Mouse (Mus musculus): ENCODE measurements around the gene Ajuba. TPM values are rescaled to one million over a fixed set of nuclear protein-coding genes. Genes with fewer than 3 reads are reported as not detected.

The Ajuba gene
- polyA plus RNA-seq, 1 experiment from 2014 or later: 18.9 TPM

DNA sequence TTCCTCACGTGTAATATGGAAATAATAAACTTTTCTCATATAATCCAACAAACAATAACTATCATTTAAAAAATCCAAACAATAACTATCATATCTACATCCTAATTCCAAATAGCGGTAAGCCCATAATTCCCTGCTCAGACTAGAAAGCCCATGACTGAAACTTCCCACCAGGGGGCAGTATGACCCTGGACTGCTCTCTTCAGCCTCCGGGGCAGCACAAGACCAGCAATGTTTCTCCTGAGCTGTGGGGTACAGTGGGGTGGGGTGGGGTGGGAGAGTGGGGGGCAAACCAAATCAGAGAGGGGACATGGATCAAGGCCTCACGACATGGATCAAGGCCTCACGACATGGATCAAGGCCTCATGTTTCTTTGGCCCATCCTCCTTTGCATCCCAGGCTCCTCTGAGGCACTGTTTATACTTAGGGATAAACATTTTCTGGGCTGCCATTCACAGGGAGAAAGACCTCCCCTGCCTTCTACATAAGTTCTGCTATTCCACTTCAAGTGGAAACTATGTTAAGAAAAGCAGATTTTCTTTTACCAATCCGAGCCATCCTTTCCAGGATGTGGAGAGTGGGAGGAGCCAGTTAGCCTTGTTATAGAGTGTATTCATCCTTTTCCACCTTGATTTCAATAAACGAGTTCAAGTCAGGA is 6.5 kb upstream of the Ajuba start:
- no peaks in the 10 kb centered on the region for H3K4me1 ChIP-seq (replicated peaks; ENCODE audit: control insufficient read depth, insufficient read depth)
- H3K36me3 ChIP-seq (ENCODE audit: control insufficient read depth, insufficient read depth, low read length): no peaks in the 10 kb centered on the region
- peak; percentile 78 for ATAC-seq (ENCODE audit: low FRiP score, low TSS enrichment)
- H3K27me3 ChIP-seq (ENCODE audit: control insufficient read depth, insufficient read depth, low read length): no peaks in the 10 kb centered on the region
- WGBS: 25% methylated on average over 7 of the region's 7 CpGs
- H3K4me2 ChIP-seq (replicated peaks; ENCODE audit: low read depth): no peak overlapping the region
- TF ChIP-seq EP300 (optimal IDR thresholded peaks at IDR 0.05) (no peak), CTCF (IDR thresholded peaks at IDR 0.05; ENCODE audit: low read depth) (peak; percentile 85)
- H3K4me3 ChIP-seq (ENCODE audit: low read depth, low read length): no peak overlapping the region
- H3K9me3 ChIP-seq (ENCODE audit: control insufficient read depth, low read length): no peaks in the 10 kb centered on the region
- no peak overlapping the region for H3K9ac ChIP-seq (ENCODE audit: low read length)
- no peak overlapping the region for H3K27ac ChIP-seq (replicated peaks)
- peak; percentile 70 for DNase-seq (ENCODE audit: low spot score)

DNA sequence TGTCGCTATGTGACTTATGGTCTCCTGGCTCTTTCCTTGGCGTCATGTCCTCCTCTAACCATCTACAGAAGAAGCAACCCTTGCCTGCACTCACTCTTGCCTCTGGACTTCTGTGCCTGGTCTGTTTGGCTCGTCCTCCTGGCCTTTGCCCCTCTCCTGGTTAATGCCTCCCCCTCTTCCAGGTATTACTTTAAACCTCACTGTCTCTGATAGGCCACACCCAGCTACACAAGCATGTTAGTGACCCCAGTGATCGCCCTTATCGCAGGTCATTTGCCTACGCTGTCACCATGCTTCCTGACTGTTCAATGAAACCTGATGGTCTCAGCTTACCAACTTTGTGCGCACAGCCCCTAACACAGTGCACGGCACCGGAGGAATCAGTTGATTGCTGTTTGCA is 5.2 kb upstream of the Ajuba start:
- H3K4me2 ChIP-seq (replicated peaks; ENCODE audit: low read depth): no peak overlapping the region
- no peaks in the 10 kb centered on the region for H3K36me3 ChIP-seq (ENCODE audit: control insufficient read depth, insufficient read depth, low read length)
- no peak for DNase-seq (ENCODE audit: low spot score)
- H3K4me3 ChIP-seq (ENCODE audit: low read depth, low read length): no peak overlapping the region
- no peaks in the 10 kb centered on the region for H3K4me1 ChIP-seq (replicated peaks; ENCODE audit: control insufficient read depth, insufficient read depth)
- H3K27ac ChIP-seq (replicated peaks): no peak overlapping the region
- no peak for ATAC-seq (ENCODE audit: low FRiP score, low TSS enrichment)
- H3K27me3 ChIP-seq (ENCODE audit: control insufficient read depth, insufficient read depth, low read length): no peaks in the 10 kb centered on the region
- no peak overlapping the region for H3K9ac ChIP-seq (ENCODE audit: low read length)
- TF ChIP-seq EP300 (optimal IDR thresholded peaks at IDR 0.05) (no peak), CTCF (IDR thresholded peaks at IDR 0.05; ENCODE audit: low read depth) (no peak)
- 79% methylated on average over 9 of the region's 9 CpGs for WGBS
- no peaks in the 10 kb centered on the region for H3K9me3 ChIP-seq (ENCODE audit: control insufficient read depth, low read length)

DNA sequence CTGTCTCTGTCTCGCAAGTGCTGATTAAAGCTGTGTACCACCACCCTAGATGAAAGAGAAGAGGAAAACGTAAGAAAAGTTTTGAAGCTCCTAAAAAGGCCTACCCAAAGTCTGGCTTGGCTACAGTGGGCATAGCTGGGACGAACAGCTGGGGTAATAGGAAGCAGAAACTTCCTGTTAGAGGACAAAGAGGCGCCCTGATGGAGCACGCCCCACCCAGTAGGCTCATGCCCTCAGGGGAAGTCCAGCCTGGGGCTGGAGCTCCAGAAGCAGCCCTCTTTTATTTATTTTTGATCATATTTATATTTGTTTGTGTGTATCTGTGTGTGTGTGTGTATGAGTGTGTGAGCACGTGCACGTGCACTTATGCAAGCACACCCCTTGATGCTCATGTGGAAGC is 2.3 kb upstream of the Ajuba start:
- Histone ChIP-seq H3K27ac (replicated peaks) (no peak overlapping the region), H3K4me3 (ENCODE audit: low read depth, low read length) (no peak overlapping the region), H3K4me1 (replicated peaks; ENCODE audit: control insufficient read depth, insufficient read depth) (no peaks in the 10 kb centered on the region), H3K36me3 (ENCODE audit: control insufficient read depth, insufficient read depth, low read length) (no peaks in the 10 kb centered on the region), H3K9me3 (ENCODE audit: control insufficient read depth, low read length) (no peaks in the 10 kb centered on the region), H3K27me3 (ENCODE audit: control insufficient read depth, insufficient read depth, low read length) (no peaks in the 10 kb centered on the region), H3K9ac (ENCODE audit: low read length) (no peak overlapping the region), H3K4me2 (replicated peaks; ENCODE audit: low read depth) (no peak overlapping the region)
- DNase-seq (ENCODE audit: low spot score): no peak
- 72% methylated on average over 7 of the region's 7 CpGs for WGBS
- no peak for TF ChIP-seq CTCF (IDR thresholded peaks at IDR 0.05; ENCODE audit: low read depth)
- no peak for TF ChIP-seq EP300 (optimal IDR thresholded peaks at IDR 0.05)
- ATAC-seq (ENCODE audit: low FRiP score, low TSS enrichment): no peak

DNA sequence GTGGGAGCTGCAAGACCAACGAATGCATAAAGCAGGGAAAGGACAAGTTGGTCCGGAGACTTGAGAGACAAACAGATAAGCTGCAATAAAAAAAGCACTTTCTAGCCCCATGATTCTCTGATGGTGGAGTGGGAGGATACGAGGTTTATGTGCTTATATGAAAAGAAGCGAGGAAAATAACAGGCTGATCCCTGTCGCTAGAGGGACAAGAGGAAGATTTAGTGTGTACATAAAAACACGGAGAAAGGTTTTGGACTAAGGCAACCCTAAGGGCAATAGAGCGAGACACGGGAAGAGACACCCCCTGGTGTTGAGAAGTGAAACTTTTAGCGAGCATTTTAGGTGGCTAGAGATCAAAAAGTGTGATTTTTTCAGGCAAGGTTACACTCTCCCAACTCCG is 705 bp upstream of the Ajuba start:
- WGBS: 0% methylated on average over 10 of the region's 10 CpGs
- peak overlapping the region; percentile 89 for H3K9ac ChIP-seq (ENCODE audit: low read length)
- H3K9me3 ChIP-seq (ENCODE audit: control insufficient read depth, low read length): no peaks in the 10 kb centered on the region
- peak overlapping the region; percentile 95 for H3K4me2 ChIP-seq (replicated peaks; ENCODE audit: low read depth)
- peak; percentile 24; the same call in 1 of the 2 replicates for ATAC-seq (ENCODE audit: low FRiP score, low TSS enrichment)
- peak; percentile 23 for DNase-seq (ENCODE audit: low spot score)
- peak overlapping the region; percentile 89 for H3K27ac ChIP-seq (replicated peaks)
- no peaks in the 10 kb centered on the region for H3K27me3 ChIP-seq (ENCODE audit: control insufficient read depth, insufficient read depth, low read length)
- no peaks in the 10 kb centered on the region for H3K36me3 ChIP-seq (ENCODE audit: control insufficient read depth, insufficient read depth, low read length)
- H3K4me1 ChIP-seq (replicated peaks; ENCODE audit: control insufficient read depth, insufficient read depth): peaks cover 5% of the 10 kb centered on the region; the same call in 1 of the 2 replicates
- H3K4me3 ChIP-seq (ENCODE audit: low read depth, low read length): peak overlapping the region; percentile 83
- TF ChIP-seq EP300 (optimal IDR thresholded peaks at IDR 0.05) (no peak), CTCF (IDR thresholded peaks at IDR 0.05; ENCODE audit: low read depth) (peak; percentile 83)

DNA sequence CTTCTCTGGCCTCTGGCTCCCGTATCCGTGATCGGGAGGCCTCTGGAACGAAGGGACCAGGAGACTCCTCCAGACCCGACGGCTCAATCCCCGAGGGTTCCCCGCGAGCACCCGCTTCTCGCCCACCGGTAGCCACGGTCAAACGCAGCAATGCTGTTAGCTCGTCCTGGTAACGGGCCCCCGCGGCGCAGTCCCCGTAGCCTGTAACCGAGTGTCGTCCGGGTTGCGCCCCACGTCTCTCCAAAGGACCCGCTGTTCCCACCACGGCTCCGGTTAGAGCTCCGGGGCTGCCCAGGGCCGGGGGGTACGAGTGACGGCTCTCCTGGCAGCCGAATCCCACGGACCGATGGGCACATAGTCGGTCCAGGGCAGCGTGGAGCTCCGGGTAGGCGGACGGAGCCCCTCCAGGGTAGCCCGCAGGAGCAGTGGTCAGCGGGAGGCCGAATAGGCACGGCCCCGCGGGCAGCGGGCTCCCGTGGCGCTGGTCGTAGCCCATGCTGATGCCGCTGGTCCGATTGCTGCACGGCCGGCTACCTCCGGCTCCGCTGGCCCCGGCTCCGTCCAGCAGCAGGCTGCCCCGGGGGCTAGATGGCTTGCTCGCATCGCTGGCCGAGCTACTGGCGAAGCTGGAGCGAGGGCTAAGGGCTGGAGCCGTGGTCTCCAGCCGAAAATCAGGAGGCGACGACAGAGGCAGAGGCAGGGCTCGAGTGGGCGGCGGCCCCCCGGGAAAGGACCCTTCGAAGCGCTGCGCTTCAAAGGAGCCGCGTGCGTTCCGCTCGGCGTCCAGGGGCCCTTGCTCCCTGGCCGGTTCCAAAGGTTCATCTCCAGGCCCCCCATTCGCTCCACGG is 893 bp downstream of the Ajuba start:
- ATAC-seq (ENCODE audit: low FRiP score, low TSS enrichment) (no peak), DNase-seq (ENCODE audit: low spot score) (peak; percentile 52)
- Histone ChIP-seq H3K27me3 (ENCODE audit: control insufficient read depth, insufficient read depth, low read length) (no peaks in the 10 kb centered on the region), H3K4me2 (replicated peaks; ENCODE audit: low read depth) (peak overlapping the region; percentile 95), H3K36me3 (ENCODE audit: control insufficient read depth, insufficient read depth, low read length) (no peaks in the 10 kb centered on the region), H3K27ac (replicated peaks) (peak overlapping the region; percentile 89), H3K4me1 (replicated peaks; ENCODE audit: control insufficient read depth, insufficient read depth) (peaks cover 6% of the 10 kb centered on the region; the same call in 1 of the 2 replicates), H3K9ac (ENCODE audit: low read length) (peak overlapping the region; percentile 89), H3K4me3 (ENCODE audit: low read depth, low read length) (peak overlapping the region; percentile 83), H3K9me3 (ENCODE audit: control insufficient read depth, low read length) (no peaks in the 10 kb centered on the region)
- WGBS: 1% methylated on average over 73 of the region's 84 CpGs
- TF ChIP-seq EP300 (optimal IDR thresholded peaks at IDR 0.05) (no peak), CTCF (IDR thresholded peaks at IDR 0.05; ENCODE audit: low read depth) (no peak)

All from stomach, postnatal 0 days (tissue).